Mouse (Mus musculus) liver, postnatal 0 days (tissue): ENCODE data around the gene Nuf2.

Experiments used
- CTCF ChIP-seq: sonication (generic); IDR thresholded peaks from 2 replicates; pipeline ENCODE4 v1.5.1; 2016; ENCODE audit warnings: antibody characterized with exemption, low read depth
- EP300 ChIP-seq: IDR thresholded peaks from 2 replicates; pipeline ENCODE4 v1.6.1; 2016; ENCODE audit warnings: antibody characterized with exemption, low read depth, mild to moderate bottlenecking

- TF ChIP-seq CTCF (no peak), EP300 (no peak)
Observed at GRCm38 (mm10) chr1:169519337-169519736, 11.9 kb downstream of the Nuf2 start.
